Mouse (Mus musculus): ENCODE results near the gene Mgat5. TPM values are rescaled to one million over a fixed set of nuclear protein-coding genes. Genes with fewer than 3 reads are reported as not detected.

Mgat5 gene
- polyA plus RNA-seq, 1 experiment: 11.4 TPM

DNA sequence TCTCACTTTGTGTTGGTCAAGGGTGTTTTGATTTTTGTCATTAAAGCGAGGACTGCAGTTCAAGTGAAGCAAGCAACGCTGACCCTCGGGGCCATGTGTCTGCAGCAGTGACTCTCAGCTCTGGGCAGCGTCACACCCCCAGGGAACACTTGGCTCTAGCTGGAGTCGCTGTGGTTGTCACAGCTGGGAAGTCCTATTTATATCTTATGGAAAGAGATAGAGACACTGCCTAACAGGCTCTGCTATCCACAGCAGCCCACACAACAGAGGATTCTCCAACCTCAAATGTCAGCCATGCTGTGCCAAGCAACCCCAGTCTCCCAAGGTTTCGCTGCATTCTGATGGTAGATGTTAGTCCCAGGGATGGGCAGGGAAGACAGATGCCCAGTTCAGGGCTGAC, 125.0 kb downstream of the Mgat5 start:
- Histone ChIP-seq H3K4me3 (ENCODE audit: low read depth, low read length) (no peak overlapping the region), H3K27me3 (ENCODE audit: control insufficient read depth, insufficient read depth, low read length) (no peaks in the 10 kb centered on the region), H3K27ac (ENCODE audit: insufficient read depth, low read depth, low read length) (no peak overlapping the region), H3K4me1 (ENCODE audit: control insufficient read depth, insufficient read depth, insufficient read length, low read length) (no peaks in the 10 kb centered on the region), H3K36me3 (ENCODE audit: control insufficient read depth, insufficient read depth, low read length) (peaks cover 14% of the 10 kb centered on the region)
- WGBS: 87% methylated on average over 6 of the region's 6 CpGs
- no peak for TF ChIP-seq CTCF (IDR thresholded peaks at IDR 0.05; ENCODE audit: extremely low read depth, insufficient read length, insufficient replicate concordance, low read depth, low read length)
- no peak for TF ChIP-seq POLR2A (IDR thresholded peaks at IDR 0.05; ENCODE audit: low read depth, low read length)

- Histone ChIP-seq H3K4me3 (ENCODE audit: low read depth, low read length) (no peak overlapping the region), H3K27me3 (ENCODE audit: control insufficient read depth, insufficient read depth, low read length) (no peaks in the 10 kb centered on the region), H3K36me3 (ENCODE audit: control insufficient read depth, insufficient read depth, low read length) (peaks cover 15% of the 10 kb centered on the region), H3K27ac (ENCODE audit: insufficient read depth, low read depth, low read length) (no peak overlapping the region), H3K4me1 (ENCODE audit: control insufficient read depth, insufficient read depth, insufficient read length, low read length) (no peaks in the 10 kb centered on the region)
- TF ChIP-seq CTCF (IDR thresholded peaks at IDR 0.05; ENCODE audit: extremely low read depth, insufficient read length, insufficient replicate concordance, low read depth, low read length): no peak
- no peak for TF ChIP-seq POLR2A (IDR thresholded peaks at IDR 0.05; ENCODE audit: low read depth, low read length)
- 95% methylated on average over 10 of the region's 10 CpGs for WGBS
Observed at GRCm38 (mm10) chr1:127337740-127338139, 132.9 kb downstream of the Mgat5 start.

- Histone ChIP-seq H3K4me3 (ENCODE audit: low read depth, low read length) (no peak overlapping the region), H3K36me3 (ENCODE audit: control insufficient read depth, insufficient read depth, low read length) (peaks cover 15% of the 10 kb centered on the region), H3K27ac (ENCODE audit: insufficient read depth, low read depth, low read length) (no peak overlapping the region), H3K27me3 (ENCODE audit: control insufficient read depth, insufficient read depth, low read length) (no peaks in the 10 kb centered on the region), H3K4me1 (ENCODE audit: control insufficient read depth, insufficient read depth, insufficient read length, low read length) (no peaks in the 10 kb centered on the region)
- WGBS: 57% methylated on average over 9 of the region's 9 CpGs
- no peak for TF ChIP-seq POLR2A (IDR thresholded peaks at IDR 0.05; ENCODE audit: low read depth, low read length)
- no peak for TF ChIP-seq CTCF (IDR thresholded peaks at IDR 0.05; ENCODE audit: extremely low read depth, insufficient read length, insufficient replicate concordance, low read depth, low read length)
Observed at GRCm38 (mm10) chr1:127338833-127339487, 134.1 kb downstream of the Mgat5 start.

GRCm38 (mm10) chr1:127340296-127340695, 135.5 kb downstream of the Mgat5 start:
- Histone ChIP-seq H3K27ac (ENCODE audit: insufficient read depth, low read depth, low read length) (no peak overlapping the region), H3K36me3 (ENCODE audit: control insufficient read depth, insufficient read depth, low read length) (peaks cover 15% of the 10 kb centered on the region), H3K27me3 (ENCODE audit: control insufficient read depth, insufficient read depth, low read length) (no peaks in the 10 kb centered on the region), H3K4me3 (ENCODE audit: low read depth, low read length) (no peak overlapping the region), H3K4me1 (ENCODE audit: control insufficient read depth, insufficient read depth, insufficient read length, low read length) (no peaks in the 10 kb centered on the region)
- 86% methylated on average over 9 of the region's 9 CpGs for WGBS
- TF ChIP-seq CTCF (IDR thresholded peaks at IDR 0.05; ENCODE audit: extremely low read depth, insufficient read length, insufficient replicate concordance, low read depth, low read length): no peak
- no peak for TF ChIP-seq POLR2A (IDR thresholded peaks at IDR 0.05; ENCODE audit: low read depth, low read length)

DNA sequence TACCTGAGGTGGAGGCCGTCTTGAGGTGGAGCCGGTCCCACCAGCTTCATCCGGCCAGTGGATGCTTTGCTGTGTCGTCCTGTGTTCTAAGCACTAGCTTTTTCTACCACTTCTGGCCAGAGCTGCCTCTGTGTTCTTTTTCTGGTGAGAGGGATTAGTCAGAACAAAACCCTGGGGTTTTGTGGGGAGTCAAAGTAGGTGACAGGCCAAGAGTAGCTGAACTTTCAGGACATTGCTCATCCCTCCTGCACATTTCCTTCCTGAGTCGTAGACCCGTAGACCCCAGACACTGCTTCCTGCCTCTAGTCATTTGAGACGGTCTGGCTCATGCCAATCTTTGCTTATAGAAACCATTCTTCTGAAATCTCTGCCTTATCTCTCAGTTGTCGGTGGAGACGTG, 140.1 kb downstream of the Mgat5 start:
- WGBS: 71% methylated on average over 9 of the region's 9 CpGs
- Histone ChIP-seq H3K27me3 (ENCODE audit: control insufficient read depth, insufficient read depth, low read length) (no peaks in the 10 kb centered on the region), H3K27ac (ENCODE audit: insufficient read depth, low read depth, low read length) (no peak overlapping the region), H3K4me3 (ENCODE audit: low read depth, low read length) (no peak overlapping the region), H3K4me1 (ENCODE audit: control insufficient read depth, insufficient read depth, insufficient read length, low read length) (peaks cover 5% of the 10 kb centered on the region; the same call in 1 of the 2 replicates), H3K36me3 (ENCODE audit: control insufficient read depth, insufficient read depth, low read length) (peaks cover 1% of the 10 kb centered on the region; the same call in 1 of the 2 replicates)
- TF ChIP-seq POLR2A (IDR thresholded peaks at IDR 0.05; ENCODE audit: low read depth, low read length) (no peak), CTCF (IDR thresholded peaks at IDR 0.05; ENCODE audit: extremely low read depth, insufficient read length, insufficient replicate concordance, low read depth, low read length) (no peak)

DNA sequence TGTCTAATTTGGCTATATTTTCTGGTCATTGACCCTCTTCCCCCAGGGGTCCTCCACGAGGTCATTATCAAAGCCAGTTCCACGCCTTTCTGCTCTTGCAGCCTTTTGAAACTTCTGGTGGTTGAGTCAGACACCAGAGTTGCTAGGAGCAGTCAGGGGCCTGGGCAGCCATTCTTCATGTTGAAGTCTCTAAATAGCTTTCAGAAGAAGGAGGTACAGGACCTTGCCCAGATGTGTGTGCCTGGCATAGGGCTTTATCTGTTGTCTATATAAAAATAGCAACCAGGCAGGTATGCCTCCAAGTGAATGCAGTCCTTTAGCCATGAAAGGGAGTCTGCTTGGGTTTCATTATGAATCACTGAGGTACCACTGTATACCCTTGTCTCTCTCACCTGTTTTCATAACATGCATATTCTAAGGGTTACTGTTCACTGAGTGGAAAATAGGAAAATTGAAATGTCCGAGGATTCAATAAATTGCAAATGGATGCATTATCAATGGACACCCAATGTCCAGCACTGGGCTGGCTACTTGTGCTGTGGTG, 141.9 kb downstream of the Mgat5 start:
- whole genome bisulfite sequencing: 72% methylated on average over 3 of the region's 3 CpGs

GRCm38 (mm10) chr1:127347878-127348620, 143.2 kb downstream of the Mgat5 start:
- Histone ChIP-seq H3K27ac (ENCODE audit: insufficient read depth, low read depth, low read length) (no peak overlapping the region), H3K27me3 (ENCODE audit: control insufficient read depth, insufficient read depth, low read length) (no peaks in the 10 kb centered on the region), H3K4me3 (ENCODE audit: low read depth, low read length) (no peak overlapping the region), H3K4me1 (ENCODE audit: control insufficient read depth, insufficient read depth, insufficient read length, low read length) (peaks cover 13% of the 10 kb centered on the region; the same call in 1 of the 2 replicates), H3K36me3 (ENCODE audit: control insufficient read depth, insufficient read depth, low read length) (no peaks in the 10 kb centered on the region)
- WGBS: 75% methylated on average over 3 of the region's 3 CpGs
- TF ChIP-seq POLR2A (IDR thresholded peaks at IDR 0.05; ENCODE audit: low read depth, low read length): no peak
- no peak for TF ChIP-seq CTCF (IDR thresholded peaks at IDR 0.05; ENCODE audit: extremely low read depth, insufficient read length, insufficient replicate concordance, low read depth, low read length)

More for the DNA sequence above, 141.9 kb downstream of the Mgat5 start:
- Histone ChIP-seq H3K4me3 (ENCODE audit: low read depth, low read length) (no peak overlapping the region), H3K4me1 (ENCODE audit: control insufficient read depth, insufficient read depth, insufficient read length, low read length) (peaks cover 6% of the 10 kb centered on the region; the same call in 1 of the 2 replicates), H3K36me3 (ENCODE audit: control insufficient read depth, insufficient read depth, low read length) (no peaks in the 10 kb centered on the region), H3K27me3 (ENCODE audit: control insufficient read depth, insufficient read depth, low read length) (no peaks in the 10 kb centered on the region), H3K27ac (ENCODE audit: insufficient read depth, low read depth, low read length) (no peak overlapping the region)
- TF ChIP-seq POLR2A (IDR thresholded peaks at IDR 0.05; ENCODE audit: low read depth, low read length): no peak
- TF ChIP-seq CTCF (IDR thresholded peaks at IDR 0.05; ENCODE audit: extremely low read depth, insufficient read length, insufficient replicate concordance, low read depth, low read length): no peak

All from small intestine, adult 2 months (tissue).